Mouse (Mus musculus) kidney, adult 2 months (tissue): ENCODE data around the gene Jmjd8.

Experiments
- CTCF ChIP-seq: fragments of 200-500 bp; conservative IDR thresholded peaks from 2 replicates; pipeline ENCODE4 v1.5.1; 2011; ENCODE audit warnings: low read depth, mild to moderate bottlenecking, control low read depth, low read length, moderate library complexity, mixed read lengths; ENCODE audit not compliant: insufficient read depth, insufficient read length
- POLR2A ChIP-seq: fragments of 200-500 bp; IDR thresholded peaks from one replicate; pipeline ENCODE4 v1.6.1; 2011; ENCODE audit warnings: low read depth, low read length, control low read depth

DNA sequence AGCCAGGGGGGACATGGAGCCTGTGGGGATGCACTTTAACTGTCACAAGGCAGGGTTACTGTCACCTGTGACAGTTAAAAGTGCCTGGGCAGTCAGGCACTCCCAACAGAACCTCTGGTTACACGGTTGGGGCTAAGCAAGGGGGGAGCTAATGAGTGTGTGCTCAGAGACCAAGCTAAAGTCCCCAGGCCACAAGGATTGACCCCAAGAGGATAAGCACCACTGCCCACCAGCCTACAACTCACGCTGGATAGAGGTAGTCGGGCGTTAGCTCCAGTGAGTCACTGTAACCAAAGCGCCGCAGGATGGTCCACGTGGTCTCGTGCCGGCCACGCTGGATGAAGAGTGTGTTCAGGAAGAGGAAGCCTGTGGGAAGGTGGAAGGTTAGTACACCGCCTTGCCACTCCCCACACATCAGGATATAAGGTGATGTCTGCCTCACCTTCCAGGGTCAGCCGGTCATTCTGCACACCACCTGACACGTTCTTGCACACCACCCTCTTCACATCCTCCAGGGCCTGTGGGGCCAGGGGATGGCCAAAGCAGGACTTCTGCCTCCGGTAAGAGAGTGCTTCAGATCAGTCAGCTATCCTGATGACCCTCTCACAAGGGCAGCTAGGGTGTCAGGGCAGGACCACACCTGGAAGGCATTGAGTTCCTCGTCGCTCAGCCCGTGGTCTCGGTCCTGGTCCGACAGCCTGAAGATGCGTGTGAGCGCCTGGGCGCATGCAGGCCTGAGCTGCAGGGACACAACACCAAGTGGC lies 12.6 kb downstream of the Jmjd8 start, which contains the start of gene Gm20683:
- TF ChIP-seq POLR2A, result no peak
- TF ChIP-seq CTCF, result no peak
